Mouse (Mus musculus) megakaryocyte, adult 5-6 weeks (primary cell): Measurements from ENCODE around the gene Caskin1. TPM values are rescaled to one million over a fixed set of nuclear protein-coding genes. Genes with fewer than 3 reads are reported as not detected.
A peak's percentile ranks its signal among the peaks of the same experiment; 100 is the strongest.

Experiments
- ATAC-seq: 2 replicates; pipeline ENCODE4 v1.8.0; 2016; ENCODE audit warnings: mild to moderate bottlenecking, inconsistent platforms; ENCODE audit not compliant: poor library complexity, severe bottlenecking
- total RNA-seq, 2 experiments: library from RNA; stranded (forward) in 1 of 2; stranded (reverse) in 1 of 2; fragments of 153-499, 151-499 nt in 1 of 2; fragments of 221-1000, 200-1000 nt in 1 of 2; gene quantifications; 2 replicates each; pipeline versions ENCODE4 v1.2.3 to v1.2.4; 2015 to 2017

Gene Caskin1
- total RNA-seq, 2 experiments from 2014 or later, result not detected

- no peak for ATAC-seq
These were observed 42.1 kb downstream of the Caskin1 start for GRCm38 (mm10) chr17:24530361-24531050.

GRCm38 (mm10) chr17:24531064-24531463 is 42.7 kb downstream of the Caskin1 start:
- no peak for ATAC-seq

GRCm38 (mm10) chr17:24532045-24532444 is 43.6 kb downstream of the Caskin1 start:
- no peak for ATAC-seq

- ATAC-seq, result peak; percentile 93
These were observed 44.9 kb downstream of the Caskin1 start for GRCm38 (mm10) chr17:24533099-24533992.

- no peak for ATAC-seq
These were observed 45.8 kb downstream of the Caskin1 start, which contains the start of gene Rab26 for GRCm38 (mm10) chr17:24534160-24534718. Gene Rab26, minus strand, starts transcription at chr17:24534210.

- ATAC-seq, result no peak
These were observed 46.9 kb downstream of the Caskin1 start for GRCm38 (mm10) chr17:24535300-24535699.

- no peak for ATAC-seq
These were observed 49.1 kb downstream of the Caskin1 start for GRCm38 (mm10) chr17:24537536-24537935.

GRCm38 (mm10) chr17:24538950-24539349 is 50.5 kb downstream of the Caskin1 start:
- no peak for ATAC-seq

- ATAC-seq, result peak; percentile 97
These were observed 52.0 kb downstream of the Caskin1 start for GRCm38 (mm10) chr17:24540375-24540774.

- no peak for ATAC-seq
These were observed 56.2 kb downstream of the Caskin1 start for GRCm38 (mm10) chr17:24544613-24545012.

- no peak for ATAC-seq
These were observed 56.8 kb downstream of the Caskin1 start for GRCm38 (mm10) chr17:24545247-24545646.

- no peak for ATAC-seq
These were observed 57.8 kb downstream of the Caskin1 start for GRCm38 (mm10) chr17:24546234-24546633.

- ATAC-seq, result no peak
These were observed 60.0 kb downstream of the Caskin1 start for GRCm38 (mm10) chr17:24548435-24548834.

- ATAC-seq, result peak; percentile 26
These were observed 60.7 kb downstream of the Caskin1 start for GRCm38 (mm10) chr17:24548921-24549617.

- peak; percentile 94 for ATAC-seq
These were observed 61.4 kb downstream of the Caskin1 start, which contains the start of gene Pkd1 for GRCm38 (mm10) chr17:24549618-24550415. Gene Pkd1, plus strand, starts transcription at chr17:24549834.

- peak; percentile 19 for ATAC-seq
These were observed 62.1 kb downstream of the Caskin1 start for GRCm38 (mm10) chr17:24550416-24551049.

- no peak for ATAC-seq
These were observed 62.6 kb downstream of the Caskin1 start for GRCm38 (mm10) chr17:24551050-24551444.

- no peak for ATAC-seq
These were observed 68.7 kb downstream of the Caskin1 start for GRCm38 (mm10) chr17:24557091-24557490.
